Mouse (Mus musculus) CD4-positive naive resting alpha-beta T cell, adult 76 days (primary cell): ENCODE measurements around the gene B3galt6. TPM values are rescaled to one million over a fixed set of nuclear protein-coding genes. Genes with fewer than 3 reads are reported as not detected.

Source experiments
- total RNA-seq: library from RNA; stranded (reverse); gene quantifications from one replicate; pipeline ENCODE4 v1.2.4, GENCODE M21; 2023

The B3galt6 gene
- total RNA-seq: 4.5 TPM

DNA sequence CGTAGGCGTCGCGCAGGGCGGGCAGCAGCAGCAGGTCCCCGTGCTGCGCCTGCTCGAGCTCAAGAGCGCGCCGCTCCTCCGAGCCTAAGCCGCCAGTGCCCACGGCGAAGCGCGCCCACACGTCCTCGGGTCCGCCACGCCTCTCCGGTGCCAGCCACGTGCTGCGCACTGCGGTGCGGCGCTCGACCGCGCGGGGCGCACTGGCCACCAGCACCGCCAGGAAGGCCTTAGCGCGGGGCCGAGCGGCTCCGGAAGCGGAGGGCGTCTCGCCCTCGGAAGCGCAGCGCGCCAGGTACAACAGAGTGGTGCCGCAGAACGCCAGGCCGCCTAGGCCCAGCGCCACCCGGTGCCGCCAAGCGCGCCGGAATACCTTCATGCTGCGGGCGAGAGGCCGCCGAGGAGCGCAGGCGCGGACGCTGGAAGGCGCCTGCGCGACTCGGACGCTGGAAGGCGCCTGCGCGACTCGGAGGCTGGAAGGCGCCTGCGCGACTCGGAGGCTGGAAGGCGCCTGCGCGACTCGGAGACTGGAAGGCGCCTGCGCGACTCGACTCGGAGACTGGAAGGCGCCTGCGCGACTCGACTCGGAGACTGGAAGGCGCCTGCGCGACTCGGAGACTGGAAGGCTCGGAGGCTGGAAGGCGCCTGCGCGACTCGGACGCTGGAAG lies at the start of gene B3galt6, which contains the start of gene Sdf4:
Gene B3galt6, minus strand, starts transcription at position 409 of the 665 bp plus-strand sequence.
Gene Sdf4, plus strand, starts transcription at position 632 of the 665 bp plus-strand sequence.

DNA sequence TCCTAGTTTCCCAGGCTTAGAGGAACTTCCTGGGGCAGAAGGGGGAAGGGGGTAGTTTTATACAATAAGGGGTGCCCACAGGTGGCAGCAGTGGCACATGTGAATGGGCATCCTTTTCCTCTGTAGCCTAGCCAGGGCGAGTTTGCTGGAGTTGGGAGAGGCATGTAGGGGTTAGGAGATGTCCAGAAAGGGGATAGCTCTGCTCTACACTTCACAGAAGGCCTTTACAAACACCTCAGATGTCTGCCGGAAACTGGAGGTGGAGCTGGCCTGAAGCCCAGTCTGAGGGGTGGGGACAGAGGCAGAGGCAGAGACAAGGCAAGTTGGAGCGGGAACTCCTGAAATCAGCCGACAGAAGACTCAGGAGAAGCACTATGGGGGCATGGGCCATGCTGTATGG lies 33.6 kb upstream of the B3galt6 start, which contains the start of gene Tnfrsf18:
Gene Tnfrsf18, plus strand, starts transcription at position 152 of the 400 bp plus-strand sequence.

DNA sequence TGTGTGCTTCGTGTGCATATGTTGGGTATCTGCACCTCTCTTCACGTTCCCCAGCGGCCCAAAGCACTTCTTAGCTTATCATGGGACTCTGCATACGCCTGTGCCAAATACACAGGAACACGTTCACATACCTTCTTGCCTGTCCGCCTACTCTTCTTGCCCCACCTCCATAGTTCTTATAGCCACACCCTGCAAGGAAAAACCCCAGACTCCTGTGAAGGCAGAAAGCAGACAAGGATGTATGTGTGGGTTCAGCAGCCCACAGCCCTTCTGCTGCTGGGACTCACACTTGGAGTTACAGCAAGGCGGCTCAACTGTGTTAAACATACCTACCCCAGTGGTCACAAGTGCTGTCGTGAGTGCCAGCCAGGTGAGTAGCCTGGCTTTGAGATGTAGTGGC lies 21.2 kb upstream of the B3galt6 start, which contains the start of gene Tnfrsf4:
Gene Tnfrsf4, plus strand, starts transcription at position 207 of the 400 bp plus-strand sequence.

DNA sequence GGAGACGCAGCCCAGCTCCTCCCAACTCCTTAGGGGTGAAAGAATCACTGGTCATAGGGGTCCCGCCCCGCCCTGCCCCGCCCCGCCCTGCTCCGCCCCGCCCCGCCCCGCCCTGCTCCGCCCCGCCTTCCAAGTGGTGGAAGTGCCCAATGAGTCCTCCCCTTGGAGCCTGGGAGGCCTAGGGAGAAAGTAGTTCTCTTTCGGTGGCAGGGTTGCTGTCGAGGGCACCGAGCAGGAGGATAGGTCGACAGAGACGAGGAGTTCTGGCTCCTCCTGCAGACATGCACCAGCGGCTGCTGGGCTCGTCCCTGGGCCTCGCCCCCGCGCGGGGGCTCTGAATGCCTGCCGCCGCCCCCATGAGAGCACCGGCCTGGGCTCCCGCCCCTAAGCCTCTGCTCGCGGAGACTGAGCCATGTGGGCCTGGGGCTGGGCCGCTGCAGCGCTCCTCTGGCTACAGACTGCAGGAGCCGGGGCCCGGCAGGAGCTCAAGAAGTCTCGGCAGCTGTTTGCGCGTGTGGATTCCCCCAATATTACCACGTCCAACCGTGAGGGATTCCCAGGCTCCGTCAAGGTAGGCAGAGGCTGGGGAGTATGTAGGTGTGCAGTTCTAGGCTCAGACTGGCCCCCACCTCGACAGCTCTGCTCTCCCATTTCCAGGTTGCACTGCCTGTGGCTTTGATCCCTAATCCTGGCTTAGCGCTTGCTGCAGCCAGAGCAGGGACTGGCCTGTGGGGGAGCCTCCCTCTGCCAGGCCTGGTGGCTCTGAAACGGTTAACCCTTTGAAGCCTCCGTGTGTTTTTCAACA lies 30.1 kb downstream of the B3galt6 start, which contains the start of gene C1qtnf12:
Gene C1qtnf12, plus strand, starts transcription at position 152 of the 805 bp plus-strand sequence.

DNA sequence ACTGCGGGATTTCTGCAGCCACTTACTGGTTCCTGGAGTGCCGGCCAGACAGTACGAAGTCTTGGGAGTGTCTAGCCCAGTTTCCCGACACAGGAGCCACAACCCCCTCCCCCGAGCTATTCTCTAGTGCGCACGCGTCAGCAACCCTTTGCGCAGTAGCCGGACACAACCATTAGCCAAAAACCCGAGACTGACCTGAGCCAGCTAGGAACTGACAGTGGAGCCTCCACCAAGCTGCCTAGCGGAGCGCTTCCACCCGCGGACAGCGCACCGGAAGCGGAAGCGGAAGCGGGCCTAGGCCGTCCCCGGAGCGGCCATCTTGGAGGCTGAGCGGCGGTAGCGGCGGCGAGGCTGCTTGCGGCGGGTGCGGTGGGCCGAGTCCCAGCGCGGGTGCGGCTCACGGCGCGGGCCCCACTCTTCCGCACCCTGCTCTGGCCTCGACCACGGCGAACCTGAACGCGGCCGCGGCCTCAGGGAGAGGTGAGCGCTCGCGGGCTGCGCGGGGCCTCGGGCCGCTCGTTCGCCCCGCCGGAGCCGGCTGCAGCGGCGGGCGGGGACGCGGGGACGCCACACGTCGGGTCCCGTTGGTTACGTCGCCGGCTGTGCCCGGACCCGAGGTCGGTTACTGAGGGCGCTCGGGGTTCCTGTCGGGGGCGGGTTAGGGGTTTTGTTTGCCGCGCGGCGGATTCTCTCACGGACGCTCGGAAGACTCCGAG lies 48.8 kb downstream of the B3galt6 start, which contains the start of gene Ube2j2:
Gene Ube2j2, plus strand, starts transcription at position 298 of the 716 bp plus-strand sequence.

Other genes starting within 250 kb of the B3galt6 start
- gene Atad3a, start 231.6 kb downstream of the B3galt6 start, total RNA-seq: 52.2 TPM
- gene Vwa1, start 218.0 kb downstream of the B3galt6 start, total RNA-seq: not detected
- not detected for gene Tmem88b, start 206.8 kb downstream of the B3galt6 start, total RNA-seq
- not detected for gene Ankrd65, start 202.2 kb downstream of the B3galt6 start, total RNA-seq
- gene Mrpl20, start 189.8 kb downstream of the B3galt6 start, total RNA-seq: 36.7 TPM
- 283 TPM for gene Ccnl2, start 180.2 kb downstream of the B3galt6 start, total RNA-seq
- gene Aurkaip1, start 161.4 kb downstream of the B3galt6 start, total RNA-seq: 73.2 TPM
- 3.2 TPM for gene Mxra8, start 153.0 kb downstream of the B3galt6 start, total RNA-seq
- 67.2 TPM for gene Dvl1, start 145.2 kb downstream of the B3galt6 start, total RNA-seq
- gene Tas1r3, start 129.3 kb downstream of the B3galt6 start, total RNA-seq: 1.6 TPM
- gene Cptp, start 123.2 kb downstream of the B3galt6 start, total RNA-seq: 9.6 TPM
- 49.4 TPM for gene Ints11, start 123.1 kb downstream of the B3galt6 start, total RNA-seq
- 33.6 TPM for gene Pusl1, start 100.9 kb downstream of the B3galt6 start, total RNA-seq
- 46.6 TPM for gene Acap3, start 100.8 kb downstream of the B3galt6 start, total RNA-seq
- gene Ube2j2, start 48.8 kb downstream of the B3galt6 start, total RNA-seq: 147 TPM
- 7.1 TPM for gene C1qtnf12, start 30.3 kb downstream of the B3galt6 start, total RNA-seq
- 221 TPM for gene Sdf4, start 223 bp upstream of the B3galt6 start, total RNA-seq
- gene Tnfrsf4, start 21.2 kb upstream of the B3galt6 start, total RNA-seq: 33.2 TPM
- gene Tnfrsf18, start 33.5 kb upstream of the B3galt6 start, total RNA-seq: 59.7 TPM
- gene Ttll10, start 66.8 kb upstream of the B3galt6 start, total RNA-seq: not detected
- 37.9 TPM for gene 9430015G10Rik, start 117.3 kb upstream of the B3galt6 start, total RNA-seq
- gene Rnf223, start 137.9 kb upstream of the B3galt6 start, total RNA-seq: 0.26 TPM
- 5.0 TPM for gene Agrn, start 204.8 kb upstream of the B3galt6 start, total RNA-seq
- gene Isg15, start 208.2 kb upstream of the B3galt6 start, total RNA-seq: 10.8 TPM
- gene AW011738, start 210.7 kb upstream of the B3galt6 start, total RNA-seq: 8.2 TPM
- 0.62 TPM for gene Perm1, start 223.2 kb upstream of the B3galt6 start, total RNA-seq
- 49.1 TPM for gene Plekhn1, start 242.2 kb upstream of the B3galt6 start, total RNA-seq
- 96.5 TPM for gene Noc2l, start 243.4 kb upstream of the B3galt6 start, total RNA-seq